Mouse (Mus musculus) forebrain, embryonic 14.5 days (tissue): ENCODE data around the gene Pde4d. TPM values are rescaled to one million over a fixed set of nuclear protein-coding genes. Genes with fewer than 3 reads are reported as not detected.

Source experiments
- ATAC-seq: fragments of 200-750 bp; cut with Nextera tagmentation; 2 replicates; pipeline ENCODE4 v1.8.0; 2017; ENCODE audit warnings: mild to moderate bottlenecking, moderate library complexity
- DNase-seq: peaks from one replicate; pipeline ENCODE4 v3.0.0-alpha.2; 2015; ENCODE audit warnings: low spot score
- H3K27ac ChIP-seq: fragments of 300-500 bp; sonication (generic); 2 replicates; pipeline ENCODE4 v1.5.1; 2014; ENCODE audit warnings: low read depth, mild to moderate bottlenecking, control low read depth, low read length, moderate library complexity
- H3K27me3 ChIP-seq: fragments of 300-500 bp; sonication (generic); replicated peaks from 2 replicates; pipeline ENCODE4 v1.6.1; 2014; ENCODE audit warnings: low read length, control low read depth, mixed read lengths; ENCODE audit not compliant: control insufficient read depth, insufficient read depth
- H3K36me3 ChIP-seq: fragments of 300-500 bp; sonication (generic); 2 replicates; pipeline ENCODE4 v1.6.1; 2014; ENCODE audit warnings: low read length, control low read depth; ENCODE audit not compliant: control insufficient read depth, insufficient read depth
- H3K4me1 ChIP-seq: fragments of 300-500 bp; sonication (generic); 2 replicates; pipeline ENCODE4 v1.6.1; 2014; ENCODE audit warnings: antibody characterized with exemption, low read length, control low read depth; ENCODE audit not compliant: control insufficient read depth, insufficient read depth
- H3K4me2 ChIP-seq: fragments of 300-500 bp; sonication (generic); 2 replicates; pipeline ENCODE4 v1.6.1; 2014; ENCODE audit warnings: mild to moderate bottlenecking, control low read depth, low read length
- H3K4me3 ChIP-seq: fragments of 300-500 bp; sonication (generic); 2 replicates; pipeline ENCODE4 v1.5.1; 2014; ENCODE audit warnings: low read depth, low read length, control low read depth
- H3K9ac ChIP-seq: fragments of 300-500 bp; sonication (generic); 2 replicates; pipeline ENCODE4 v1.6.1; 2014; ENCODE audit warnings: mild to moderate bottlenecking, low read length, control low read depth, moderate library complexity
- H3K9me3 ChIP-seq: fragments of 300-500 bp; sonication (generic); replicated peaks from 2 replicates; pipeline ENCODE4 v1.6.1; 2016; ENCODE audit warnings: low read length, control low read depth, mixed read lengths; ENCODE audit not compliant: control insufficient read depth
- WGBS: fragments of 180-500 bp; shearing (Covaris S2); extraction: QIAGEN DNeasy Blood & Tissue Kit; methylation state at CpG from one replicate; pipeline ENCODE4 v1.1.7; 2014; 5-methylcytosine and 5-hydroxymethylcytosine counted together
- polyA plus RNA-seq: library from polyadenylated mRNA; unstranded; fragments of >200 nt; fragmentation: Nextera tagmentation; extraction: Ambion mirVana; gene quantifications from 2 replicates; pipeline ENCODE4 v1.2.1, GENCODE M21; 2014

Pde4d gene
- polyA plus RNA-seq, 1 experiment from 2014 or later, result 13.7 TPM

- Histone ChIP-seq H3K27me3 (no peaks in the 10 kb centered on the region), H3K4me2 (no peak overlapping the region), H3K27ac (no peak overlapping the region), H3K9me3 (no peaks in the 10 kb centered on the region), H3K9ac (no peak overlapping the region), H3K4me3 (no peak overlapping the region), H3K36me3 (no peaks in the 10 kb centered on the region), H3K4me1 (no peaks in the 10 kb centered on the region)
- 84% methylated on average over 6 of the region's 6 CpGs for WGBS
- ATAC-seq (no peak), DNase-seq (no peak)
Observed at GRCm38 (mm10) chr13:109639286-109639685, 1189.5 kb downstream of the Pde4d start.

GRCm38 (mm10) chr13:109641562-109641961 lies 1191.8 kb downstream of the Pde4d start:
- WGBS, result 91% methylated on average over 6 of the region's 6 CpGs
- Histone ChIP-seq H3K4me2 (no peak overlapping the region), H3K4me1 (no peaks in the 10 kb centered on the region), H3K27me3 (no peaks in the 10 kb centered on the region), H3K27ac (no peak overlapping the region), H3K9ac (no peak overlapping the region), H3K4me3 (no peak overlapping the region), H3K9me3 (no peaks in the 10 kb centered on the region), H3K36me3 (no peaks in the 10 kb centered on the region)
- DNase-seq (no peak), ATAC-seq (no peak)

- 64% methylated on average over 3 of the region's 3 CpGs for WGBS
- ATAC-seq, result no peak
Observed at GRCm38 (mm10) chr13:109643419-109643818, 1193.7 kb downstream of the Pde4d start.

DNA sequence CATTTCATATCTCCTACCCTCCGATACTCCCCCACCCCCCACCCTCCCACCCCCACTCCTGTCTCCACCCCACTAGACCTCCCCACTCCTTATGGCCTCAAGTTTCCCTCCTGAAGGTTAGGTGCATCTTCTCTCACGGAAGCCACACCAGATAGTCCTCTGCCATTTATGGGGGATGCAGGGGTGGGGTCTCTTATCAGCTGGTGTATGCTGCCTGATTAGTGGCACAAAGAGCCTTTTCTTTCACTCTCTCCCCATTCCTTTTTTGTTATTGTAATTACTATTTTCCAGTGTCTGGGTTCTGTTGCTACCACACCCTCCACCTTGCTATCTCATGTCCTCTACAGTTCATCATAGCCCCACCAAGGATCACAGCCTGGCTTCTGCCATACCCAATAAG lies 1194.3 kb downstream of the Pde4d start:
- H3K4me1 ChIP-seq, result no peaks in the 10 kb centered on the region; the same call in 1 of the 2 replicates
- 81% methylated on average over 2 of the region's 2 CpGs for WGBS
- ATAC-seq (no peak), DNase-seq (no peak)
- H3K27me3 ChIP-seq, result no peaks in the 10 kb centered on the region
- no peak overlapping the region for H3K9ac ChIP-seq
- no peak overlapping the region for H3K4me2 ChIP-seq
- H3K9me3 ChIP-seq, result no peaks in the 10 kb centered on the region
- no peak overlapping the region for H3K27ac ChIP-seq
- H3K36me3 ChIP-seq, result no peaks in the 10 kb centered on the region
- no peak overlapping the region for H3K4me3 ChIP-seq

More at GRCm38 (mm10) chr13:109643419-109643818, 1193.7 kb downstream of the Pde4d start:
- no peaks in the 10 kb centered on the region for H3K27me3 ChIP-seq
- no peak overlapping the region for H3K4me2 ChIP-seq
- DNase-seq, result no peak
- H3K27ac ChIP-seq, result no peak overlapping the region
- no peaks in the 10 kb centered on the region for H3K9me3 ChIP-seq
- no peak overlapping the region for H3K9ac ChIP-seq
- H3K36me3 ChIP-seq, result no peaks in the 10 kb centered on the region
- no peaks in the 10 kb centered on the region; the same call in 1 of the 2 replicates for H3K4me1 ChIP-seq
- no peak overlapping the region for H3K4me3 ChIP-seq

GRCm38 (mm10) chr13:109645284-109645909 lies 1195.6 kb downstream of the Pde4d start:
- H3K9ac ChIP-seq, result no peak overlapping the region
- no peak for DNase-seq
- H3K9me3 ChIP-seq, result no peaks in the 10 kb centered on the region
- H3K36me3 ChIP-seq, result no peaks in the 10 kb centered on the region
- no peak overlapping the region for H3K4me3 ChIP-seq
- WGBS, result 71% methylated on average over 10 of the region's 10 CpGs
- no peaks in the 10 kb centered on the region; the same call in 1 of the 2 replicates for H3K4me1 ChIP-seq
- no peak overlapping the region for H3K27ac ChIP-seq
- H3K4me2 ChIP-seq, result no peak overlapping the region
- H3K27me3 ChIP-seq, result no peaks in the 10 kb centered on the region
- ATAC-seq, result no peak

GRCm38 (mm10) chr13:109645910-109646284 lies 1196.1 kb downstream of the Pde4d start:
- Histone ChIP-seq H3K36me3 (no peaks in the 10 kb centered on the region), H3K27ac (no peak overlapping the region), H3K27me3 (no peaks in the 10 kb centered on the region), H3K4me2 (no peak overlapping the region), H3K4me1 (no peaks in the 10 kb centered on the region; the same call in 1 of the 2 replicates), H3K4me3 (no peak overlapping the region), H3K9me3 (no peaks in the 10 kb centered on the region), H3K9ac (no peak overlapping the region)
- WGBS, result 77% methylated on average over 6 of the region's 6 CpGs
- no peak for DNase-seq
- ATAC-seq, result no peak

DNA sequence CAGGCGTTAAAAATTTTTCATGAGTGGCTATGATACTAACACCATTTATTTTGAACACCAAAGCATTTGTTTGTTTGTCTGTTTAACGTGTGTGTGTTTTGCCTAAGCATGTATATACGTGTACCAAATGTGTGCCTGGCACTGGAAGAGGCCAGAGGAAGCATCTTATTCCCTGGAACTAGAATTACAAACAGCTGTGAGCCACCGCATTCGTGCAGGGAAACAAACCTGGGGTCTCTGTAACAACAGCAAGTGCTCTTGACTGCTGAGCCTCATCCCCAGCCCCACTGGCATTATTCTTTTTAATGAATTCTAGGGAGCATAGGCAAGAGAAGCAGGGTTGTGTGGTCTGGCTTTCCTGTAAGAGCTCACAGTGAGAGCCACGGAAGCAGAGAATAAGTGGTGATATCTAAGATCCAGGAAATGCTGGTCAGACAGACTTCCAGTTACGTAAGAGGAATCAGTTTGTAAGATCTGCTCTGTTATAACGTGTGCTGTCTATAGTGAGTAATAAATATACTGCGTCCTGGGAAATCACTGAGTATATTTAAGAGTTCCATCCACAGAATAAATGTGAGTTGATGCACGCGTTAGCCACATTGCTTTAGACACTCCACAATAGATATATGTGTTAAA lies 1197.0 kb downstream of the Pde4d start:
- Histone ChIP-seq H3K9me3 (no peaks in the 10 kb centered on the region), H3K4me2 (no peak overlapping the region), H3K36me3 (no peaks in the 10 kb centered on the region), H3K27ac (no peak overlapping the region), H3K4me1 (no peaks in the 10 kb centered on the region; the same call in 1 of the 2 replicates), H3K27me3 (no peaks in the 10 kb centered on the region), H3K4me3 (no peak overlapping the region), H3K9ac (no peak overlapping the region)
- no peak for ATAC-seq
- no peak for DNase-seq
- WGBS, result 75% methylated on average over 11 of the region's 11 CpGs

GRCm38 (mm10) chr13:109647479-109648199 lies 1197.9 kb downstream of the Pde4d start:
- WGBS, result 86% methylated on average over 7 of the region's 7 CpGs
- Histone ChIP-seq H3K36me3 (no peaks in the 10 kb centered on the region), H3K9ac (no peak overlapping the region), H3K27me3 (no peaks in the 10 kb centered on the region), H3K27ac (no peak overlapping the region), H3K4me2 (no peak overlapping the region), H3K4me1 (no peaks in the 10 kb centered on the region; the same call in 1 of the 2 replicates), H3K9me3 (no peaks in the 10 kb centered on the region), H3K4me3 (no peak overlapping the region)
- ATAC-seq, result no peak
- DNase-seq, result no peak

DNA sequence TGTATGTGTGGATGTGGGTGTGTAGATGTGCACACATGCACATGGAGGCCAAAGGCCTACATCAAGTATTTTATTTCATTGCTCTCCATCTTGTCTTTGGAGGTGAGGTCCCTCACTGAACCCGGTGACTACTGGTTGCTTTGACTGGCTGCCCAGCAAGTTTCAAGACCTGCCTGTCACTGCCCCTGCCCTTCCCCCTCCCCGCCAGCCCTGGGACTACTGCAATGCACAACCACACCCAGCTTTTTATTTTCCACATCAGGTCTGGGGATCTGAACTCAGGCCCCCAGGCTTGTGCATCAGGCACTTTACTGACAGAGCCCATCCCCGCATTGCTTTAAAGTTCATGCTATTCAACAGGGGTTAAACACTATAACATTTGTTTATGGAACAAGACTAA lies 1198.6 kb downstream of the Pde4d start:
- H3K4me1 ChIP-seq, result no peaks in the 10 kb centered on the region; the same call in 1 of the 2 replicates
- no peak overlapping the region for H3K9ac ChIP-seq
- ATAC-seq, result no peak
- H3K27ac ChIP-seq, result no peak overlapping the region
- H3K36me3 ChIP-seq, result no peaks in the 10 kb centered on the region
- 93% methylated on average over 3 of the region's 3 CpGs for whole genome bisulfite sequencing
- no peaks in the 10 kb centered on the region for H3K27me3 ChIP-seq
- no peak overlapping the region for H3K4me2 ChIP-seq
- H3K4me3 ChIP-seq, result no peak overlapping the region
- no peak for DNase-seq
- no peaks in the 10 kb centered on the region for H3K9me3 ChIP-seq
